Mouse (Mus musculus) heart, postnatal 25 days (tissue): ENCODE data around the gene Vmn1r158. TPM values are rescaled to one million over a fixed set of nuclear protein-coding genes. Genes with fewer than 3 reads are reported as not detected.
"Not testable (repeated sequence)": the region's sequence is repeated elsewhere in the genome, so short reads cannot be mapped to it uniquely, and the experiment has no call there.

Experiments
- DNase-seq: peaks from one replicate; pipeline ENCODE4 v3.0.0; 2022; ENCODE audit warnings: low spot score
- intact Hi-C: fragments of 180-260 bp; cut with DNase I; formaldehyde crosslinking; loops from one replicate; pipeline ENCODE4 v1.15.1; 2025
- total RNA-seq, 2 experiments: library from RNA; stranded (reverse); gene quantifications; 2 replicates each; pipeline ENCODE4 v1.2.3; 2021

The Vmn1r158 gene
- not detected for total RNA-seq

DNA sequence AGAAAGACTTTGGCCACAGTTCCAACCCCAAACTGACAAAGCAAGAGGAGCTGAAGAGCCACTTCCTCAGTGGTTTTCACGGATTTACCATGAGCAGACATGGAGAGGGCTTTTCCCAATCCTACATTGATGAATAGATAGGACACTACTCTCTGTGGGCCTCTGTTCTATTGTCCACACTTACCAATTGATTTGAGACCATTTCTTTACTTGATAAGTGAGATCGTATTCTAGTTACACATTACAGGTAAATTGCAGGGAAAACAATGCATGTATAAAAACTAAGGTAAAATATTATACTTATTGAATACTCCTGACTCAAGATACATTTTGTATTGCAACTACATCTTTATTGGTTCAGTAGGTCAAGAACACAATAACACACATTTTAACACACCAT, at the start of gene Vmn1r158:
Gene Vmn1r158 (minus strand): TSS at position 101 of the 400 bp plus-strand sequence.
- DNase-seq, intact Hi-C loops: not testable (repeated sequence)

DNA sequence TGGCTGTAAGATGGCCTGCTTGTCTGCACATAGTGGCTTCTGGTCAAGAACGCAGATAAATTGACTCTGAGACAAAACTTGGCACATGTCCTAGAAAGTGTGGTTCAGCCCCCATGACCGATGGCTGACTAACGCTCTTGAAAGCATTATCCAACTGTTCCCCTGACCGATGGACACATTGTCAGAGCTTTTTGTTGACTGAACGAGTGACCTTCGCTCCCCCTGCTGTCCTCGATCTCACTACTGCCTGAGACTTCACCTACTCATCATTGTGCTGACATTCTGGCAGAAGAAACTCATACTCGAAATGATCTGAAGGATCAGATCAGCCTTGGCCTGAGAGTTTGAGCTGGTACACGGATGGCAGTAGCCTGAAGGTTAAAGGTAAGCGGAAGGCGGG, 14.6 kb downstream of the Vmn1r158 start:
- intact Hi-C loops, result not testable (repeated sequence)

GRCm38 (mm10) chr7:22761397-22761796, 29.2 kb downstream of the Vmn1r158 start, which contains the start of gene Vmn1r157:
Gene Vmn1r157 (plus strand): TSS chr7:22761697.
- DNase-seq, intact Hi-C loops: not testable (repeated sequence)

More for the DNA sequence above, 14.6 kb downstream of the Vmn1r158 start:
- not testable (repeated sequence) for DNase-seq

Other genes starting within 250 kb of the Vmn1r158 start
- not detected for gene Gm4201, start 225.4 kb downstream of the Vmn1r158 start, total RNA-seq
- not detected for gene Gm4565, start 202.7 kb downstream of the Vmn1r158 start, total RNA-seq
- gene Vmn1r155, start 132.8 kb downstream of the Vmn1r158 start, total RNA-seq, result not detected
- not detected for gene Gm8693, start 98.5 kb downstream of the Vmn1r158 start, total RNA-seq
- gene Gm4567, start 71.1 kb downstream of the Vmn1r158 start, total RNA-seq, result not detected
- not detected for gene Vmn1r157, start 29.1 kb downstream of the Vmn1r158 start, total RNA-seq
- gene Vmn1r159, start 52.8 kb upstream of the Vmn1r158 start, total RNA-seq, result not detected
- gene Vmn1r160, start 80.4 kb upstream of the Vmn1r158 start, total RNA-seq, result not detected
- not detected for gene Gm4214, start 193.9 kb upstream of the Vmn1r158 start, total RNA-seq
- not detected for gene Gm4216, start 229.1 kb upstream of the Vmn1r158 start, total RNA-seq